Mouse (Mus musculus): ENCODE measurements around the gene Plxna4. TPM values are rescaled to one million over a fixed set of nuclear protein-coding genes. Genes with fewer than 3 reads are reported as not detected.

Gene Plxna4
- total RNA-seq, 2 experiments from 2014 or later: 25.4 to 26.9 TPM

GRCm38 (mm10) chr6:32480741-32481140 lies 107.3 kb downstream of the Plxna4 start:
- intact Hi-C loops (cut with DNase I): no loop called here
- no peak for DNase-seq

DNA sequence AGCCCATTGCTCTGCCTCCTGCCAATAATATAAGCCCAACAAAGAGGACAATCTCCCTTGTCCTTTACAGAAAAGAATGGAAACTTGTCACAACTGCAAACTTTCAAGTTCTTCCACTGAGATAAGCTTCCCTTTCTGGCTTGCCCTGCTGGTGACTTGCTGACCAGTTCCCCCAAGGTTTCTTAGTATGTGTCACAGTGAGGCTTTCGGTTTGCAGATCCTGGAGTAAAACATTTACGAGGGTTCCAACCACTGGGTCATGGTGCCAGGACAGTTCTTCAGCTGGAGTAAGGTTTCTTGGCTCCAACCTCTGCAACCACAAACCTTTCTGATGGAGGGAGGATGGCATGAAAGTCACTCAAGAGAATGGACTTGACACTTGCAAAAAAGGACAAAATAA lies 108.2 kb downstream of the Plxna4 start:
- intact Hi-C loops (cut with DNase I): loop anchor here (2.0 kb wide), 3 partner anchors 83 to 151 kb away; no protein-coding TSS in a partner anchor
- no peak for DNase-seq

DNA sequence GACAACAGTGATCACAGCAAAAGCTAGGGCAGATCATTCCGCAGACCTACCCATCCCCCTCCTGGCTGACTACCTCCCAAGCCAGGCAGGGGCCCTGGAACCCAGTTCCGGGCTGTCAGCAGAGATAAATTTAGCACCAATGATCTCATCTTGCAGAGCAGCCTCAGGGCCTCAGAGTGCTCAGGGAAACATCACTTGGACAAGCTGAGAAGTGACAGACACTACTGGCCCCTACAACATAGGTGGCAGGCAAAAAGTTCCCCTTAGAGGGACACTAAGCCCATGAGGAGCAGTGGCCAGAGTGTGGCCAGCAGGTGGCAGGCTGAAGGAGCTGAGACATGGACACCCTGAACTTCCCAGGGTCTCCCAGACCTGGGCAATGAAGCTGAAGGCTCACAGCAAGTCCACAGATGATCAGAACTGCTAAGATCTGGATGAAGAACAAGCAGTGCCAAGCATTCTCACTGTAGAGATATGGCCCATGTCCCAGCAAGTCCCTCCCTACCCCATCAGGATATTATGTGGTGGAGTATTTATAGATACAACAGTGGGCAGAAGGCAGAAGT lies 108.7 kb downstream of the Plxna4 start:
- intact Hi-C loops (cut with DNase I): loop anchor here (2.0 kb wide), 3 partner anchors 82 to 150 kb away; no protein-coding TSS in a partner anchor
- peak; percentile 89 to 91 for DNase-seq

GRCm38 (mm10) chr6:32475958-32476357 lies 112.0 kb downstream of the Plxna4 start:
- intact Hi-C loops (cut with DNase I): no loop called here
- DNase-seq: peak in 1 of 2 experiments; percentile 43

DNA sequence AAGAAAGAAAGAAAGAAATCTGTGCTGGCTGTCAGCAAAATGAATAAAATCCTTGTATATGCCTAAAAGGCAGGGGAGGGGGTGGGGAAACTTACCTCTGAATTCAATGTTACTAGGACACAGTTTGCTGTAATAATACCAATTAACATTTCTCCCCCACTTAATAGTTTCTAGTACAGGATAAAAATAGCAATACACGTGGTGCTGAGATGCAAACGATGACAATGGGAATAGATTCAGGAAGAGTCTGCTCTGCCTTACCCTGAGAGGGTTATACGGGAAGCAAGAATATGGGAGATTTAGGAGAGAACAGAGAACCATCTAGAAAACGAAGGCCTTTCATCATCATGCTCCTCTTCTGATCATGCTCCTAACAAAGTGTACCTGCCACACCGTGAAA lies 115.9 kb downstream of the Plxna4 start:
- intact Hi-C loops (cut with DNase I): no loop called here

DNA sequence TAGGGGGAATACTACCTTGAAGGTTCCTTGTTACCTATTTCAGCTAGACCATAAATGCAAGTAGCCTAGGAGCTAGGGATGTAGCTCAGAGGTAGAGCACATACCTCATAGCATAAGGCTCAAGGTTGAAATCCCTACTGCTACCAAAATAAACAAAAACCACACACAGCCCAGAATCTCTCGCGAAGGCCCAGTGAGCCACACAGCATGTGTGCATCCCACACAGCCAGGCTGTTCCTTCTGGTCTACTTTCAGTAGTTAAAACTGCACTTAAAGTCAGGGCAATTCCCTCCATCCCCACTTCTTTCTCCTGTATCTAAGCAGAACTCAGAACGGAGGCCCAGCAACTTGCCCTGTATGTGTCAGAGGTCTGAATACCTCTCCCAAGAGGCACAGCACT lies 116.4 kb downstream of the Plxna4 start:
- no peak for DNase-seq
- intact Hi-C loops (cut with DNase I): no loop called here

More for the DNA sequence above, 115.9 kb downstream of the Plxna4 start:
- DNase-seq: no peak

- no peak for DNase-seq
- intact Hi-C loops (cut with DNase I): no loop called here
These were observed 118.8 kb downstream of the Plxna4 start for GRCm38 (mm10) chr6:32469196-32469595.

- DNase-seq: no peak
These were observed 122.9 kb downstream of the Plxna4 start for GRCm38 (mm10) chr6:32465129-32465528.

DNA sequence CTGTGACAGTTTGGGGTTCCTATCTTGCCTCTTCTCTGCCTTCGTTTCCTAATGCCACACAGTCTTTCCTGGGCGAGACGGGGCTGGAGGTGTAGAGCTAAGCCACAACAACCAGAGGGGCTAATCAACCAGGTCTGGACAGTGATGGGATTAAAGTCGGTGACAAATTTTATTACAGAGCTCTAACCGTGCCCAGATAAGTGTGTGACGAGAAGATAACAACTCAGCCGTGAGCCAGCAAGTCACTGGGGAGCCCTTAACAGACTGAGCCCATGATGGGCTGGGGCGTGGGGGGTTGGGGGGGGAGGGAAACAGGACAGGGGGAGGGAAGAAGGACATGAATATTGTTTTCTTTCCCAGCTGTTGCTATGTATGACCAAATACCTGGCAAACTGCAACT lies 123.4 kb downstream of the Plxna4 start:
- DNase-seq: no peak
- intact Hi-C loops (cut with DNase I): loop anchor here (5.0 kb wide), 1 partner anchor 123 kb away; the partner anchor contains the start of gene Plxna4

More at GRCm38 (mm10) chr6:32465129-32465528, 122.9 kb downstream of the Plxna4 start:
- intact Hi-C loops (cut with DNase I): no loop called here

DNA sequence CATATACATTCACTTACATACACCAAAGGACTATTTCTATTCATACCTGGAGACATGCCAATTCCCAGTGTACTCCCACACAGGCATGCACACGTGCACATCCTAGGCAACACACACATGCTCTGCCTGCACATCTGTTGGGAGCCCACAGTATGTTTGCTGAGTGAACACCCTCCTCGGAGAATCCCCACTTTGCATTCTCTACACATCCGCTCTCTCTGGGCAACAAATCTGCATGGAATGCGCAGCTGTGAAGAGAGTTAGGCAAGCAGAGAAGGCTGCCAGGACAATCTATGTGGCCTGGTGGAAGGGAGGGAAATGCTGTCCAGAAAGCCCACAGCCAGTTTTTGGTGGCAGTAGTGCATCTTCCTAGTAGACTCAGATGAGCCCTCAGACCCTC lies 123.9 kb downstream of the Plxna4 start:
- peak; percentile 53 to 65 for DNase-seq
- intact Hi-C loops (cut with DNase I): loop anchor here (5.0 kb wide), 1 partner anchor 123 kb away; the partner anchor contains the start of gene Plxna4

- intact Hi-C loops (cut with DNase I): loop anchor here (5.0 kb wide), 1 partner anchor 127 kb away; the partner anchor contains the start of gene Plxna4
- DNase-seq: peak in 1 of 2 experiments; percentile 33
These were observed 127.6 kb downstream of the Plxna4 start for GRCm38 (mm10) chr6:32460400-32460799.

- intact Hi-C loops (cut with DNase I): no loop called here
- no peak for DNase-seq
These were observed 131.4 kb downstream of the Plxna4 start for GRCm38 (mm10) chr6:32456641-32457040.

DNA sequence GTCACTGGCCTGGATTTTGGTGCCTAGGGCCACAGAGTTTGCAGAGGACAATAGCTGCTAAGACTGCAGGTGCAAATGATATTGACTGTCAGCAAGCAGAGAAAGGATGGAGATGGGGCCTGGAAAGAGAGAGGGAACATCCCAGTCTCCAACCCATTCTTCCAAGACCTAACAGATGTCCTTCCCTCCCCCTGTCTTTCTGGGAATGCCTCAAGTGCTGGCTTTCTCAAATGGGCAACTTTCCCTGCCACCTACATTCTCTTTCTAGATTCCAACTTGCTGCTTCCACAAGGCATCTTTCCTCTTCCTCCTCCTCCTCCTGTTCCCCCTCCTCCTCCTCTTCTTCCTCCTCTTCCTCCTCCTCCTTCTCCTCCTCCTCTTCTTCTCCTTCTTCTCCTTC lies 136.1 kb downstream of the Plxna4 start:
- DNase-seq: no peak
- intact Hi-C loops (cut with DNase I): no loop called here

GRCm38 (mm10) chr6:32449237-32449963 lies 138.6 kb downstream of the Plxna4 start:
- intact Hi-C loops (cut with DNase I): no loop called here
- DNase-seq: no peak

GRCm38 (mm10) chr6:32448787-32449186 lies 139.2 kb downstream of the Plxna4 start:
- DNase-seq: no peak
- intact Hi-C loops (cut with DNase I): no loop called here

GRCm38 (mm10) chr6:32446276-32446675 lies 141.7 kb downstream of the Plxna4 start:
- intact Hi-C loops (cut with DNase I): no loop called here
- DNase-seq: no peak

DNA sequence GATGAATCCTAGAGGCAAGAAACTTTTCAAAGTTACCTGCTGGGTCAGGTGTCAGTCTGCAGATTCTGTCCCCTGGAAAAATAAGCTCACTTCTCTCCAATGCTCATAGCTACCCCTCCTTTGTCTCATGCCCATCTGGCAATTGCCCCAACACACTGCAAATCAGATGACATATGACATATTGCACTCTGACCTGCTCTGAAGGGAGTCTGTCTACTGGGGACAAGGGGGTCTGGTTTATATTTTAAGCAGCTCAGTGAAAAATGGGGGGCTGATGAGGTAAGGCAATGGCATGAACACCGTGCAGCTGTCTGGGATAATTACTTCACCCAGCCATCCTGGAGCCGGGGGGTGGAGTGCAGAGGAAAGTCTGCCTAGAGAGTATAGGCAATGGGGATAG lies 142.7 kb downstream of the Plxna4 start:
- no peak for DNase-seq
- intact Hi-C loops (cut with DNase I): no loop called here

DNA sequence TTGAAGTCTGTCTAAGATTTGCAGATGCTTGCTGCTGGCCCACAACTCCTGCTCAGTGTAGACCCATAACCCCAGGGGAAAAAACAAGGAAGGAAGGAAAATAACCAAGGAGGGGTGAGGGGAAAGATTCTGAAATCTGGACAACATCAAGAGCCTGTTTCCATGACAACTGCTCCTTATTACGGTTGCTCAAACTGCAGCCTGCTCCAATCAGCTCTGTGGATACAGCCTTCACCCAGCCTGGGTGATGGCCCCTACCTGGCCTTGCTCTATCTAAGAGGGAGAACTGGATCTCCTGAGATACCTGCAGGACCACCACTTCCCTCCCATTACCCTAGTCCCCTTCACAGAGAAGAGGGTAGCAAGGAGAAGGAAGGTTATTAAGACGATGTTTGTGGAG lies 143.6 kb downstream of the Plxna4 start:
- no peak for DNase-seq
- intact Hi-C loops (cut with DNase I): no loop called here

GRCm38 (mm10) chr6:32443679-32444078 lies 144.3 kb downstream of the Plxna4 start:
- intact Hi-C loops (cut with DNase I): no loop called here
- DNase-seq: no peak

DNA sequence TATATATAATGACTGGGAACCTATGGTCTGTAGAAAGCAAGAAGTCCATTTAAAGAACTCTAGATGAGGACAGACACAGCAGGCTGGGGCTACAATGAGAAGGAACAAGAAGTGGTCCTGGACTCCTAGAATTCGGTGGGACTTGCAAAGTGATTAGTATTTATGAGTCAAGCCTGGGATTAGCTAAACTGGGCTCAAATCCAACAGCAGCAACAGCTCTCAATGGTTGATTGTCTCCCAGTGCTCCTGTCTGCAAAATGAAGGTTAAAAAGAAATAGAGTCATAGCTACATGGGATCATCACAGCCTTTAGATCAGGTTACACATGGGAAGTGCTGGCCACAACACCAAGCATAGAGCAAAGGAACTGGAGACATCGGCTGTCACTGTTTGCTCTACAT lies 148.6 kb downstream of the Plxna4 start:
- intact Hi-C loops (cut with DNase I): no loop called here
- no peak for DNase-seq

GRCm38 (mm10) chr6:32437219-32437618 lies 150.8 kb downstream of the Plxna4 start:
- intact Hi-C loops (cut with DNase I): no loop called here
- peak; percentile 37 to 40 for DNase-seq

- no peak for DNase-seq
- intact Hi-C loops (cut with DNase I): no loop called here
These were observed 164.9 kb downstream of the Plxna4 start for GRCm38 (mm10) chr6:32423124-32423523.

Data from heart, postnatal 10 days (tissue).